Mouse (Mus musculus): ENCODE results near the gene Exoc8.

Exoc8 gene

DNA sequence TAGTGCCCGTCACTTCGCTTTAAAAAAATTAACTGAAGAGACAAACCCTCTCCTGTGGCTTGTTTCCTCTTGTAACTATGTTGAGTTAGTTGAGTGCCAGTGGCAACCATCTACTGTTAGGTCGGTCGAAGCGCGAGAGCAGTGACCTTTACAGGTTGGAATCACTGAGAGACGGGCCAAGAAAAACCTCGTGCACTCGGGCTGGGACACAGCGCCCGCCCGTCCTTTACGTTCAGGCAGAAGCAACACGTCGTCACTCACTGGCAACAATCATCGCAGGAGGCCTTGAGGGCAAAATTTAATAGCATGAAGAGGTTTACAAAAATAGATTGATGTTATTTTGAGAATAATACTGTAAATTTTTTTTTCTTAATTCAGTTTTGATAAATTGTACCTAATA, 12.4 kb upstream of the Exoc8 start:
- no peak for DNase-seq (ENCODE audit: low spot score)

DNA sequence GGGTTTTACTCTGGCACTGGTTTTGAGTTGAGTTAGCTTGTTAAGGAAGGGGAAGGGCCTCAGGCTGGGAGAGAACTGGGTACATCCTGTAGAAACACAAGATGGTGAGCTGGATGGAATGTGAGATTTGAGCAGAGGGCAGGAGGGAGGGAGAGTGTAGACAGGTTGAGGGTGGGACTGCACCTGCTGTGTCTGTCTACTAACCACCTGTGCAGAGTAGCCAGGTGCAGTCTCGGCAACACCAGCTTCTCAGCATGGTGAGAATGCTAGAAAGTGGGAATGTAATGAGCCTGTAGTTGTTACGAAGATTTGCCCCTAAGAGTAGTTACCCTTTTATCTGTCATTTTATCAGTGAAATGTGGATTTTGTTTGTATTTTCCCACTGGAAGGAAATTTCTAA, 8.0 kb upstream of the Exoc8 start:
- DNase-seq (ENCODE audit: low spot score): no peak

DNA sequence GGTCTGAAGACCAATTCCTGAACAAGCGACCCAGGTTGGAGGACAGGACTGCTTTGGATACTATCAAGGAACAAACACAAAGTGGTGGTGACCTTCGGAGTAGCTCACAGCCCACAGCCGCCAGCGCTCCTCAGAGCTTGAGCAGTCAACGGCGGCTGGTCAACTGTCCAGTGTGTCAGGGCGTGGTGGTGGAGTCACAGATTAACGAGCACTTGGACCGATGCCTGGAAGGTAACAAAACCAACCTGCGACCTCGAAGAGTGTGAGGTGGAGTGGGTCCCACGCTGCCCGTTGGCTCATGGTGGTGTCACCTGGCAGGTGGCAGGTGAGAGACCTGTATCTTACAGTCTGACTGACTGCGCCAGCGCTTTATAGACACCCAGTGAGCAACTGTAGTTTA, 5.7 kb upstream of the Exoc8 start:
- no peak for DNase-seq (ENCODE audit: low spot score)

DNA sequence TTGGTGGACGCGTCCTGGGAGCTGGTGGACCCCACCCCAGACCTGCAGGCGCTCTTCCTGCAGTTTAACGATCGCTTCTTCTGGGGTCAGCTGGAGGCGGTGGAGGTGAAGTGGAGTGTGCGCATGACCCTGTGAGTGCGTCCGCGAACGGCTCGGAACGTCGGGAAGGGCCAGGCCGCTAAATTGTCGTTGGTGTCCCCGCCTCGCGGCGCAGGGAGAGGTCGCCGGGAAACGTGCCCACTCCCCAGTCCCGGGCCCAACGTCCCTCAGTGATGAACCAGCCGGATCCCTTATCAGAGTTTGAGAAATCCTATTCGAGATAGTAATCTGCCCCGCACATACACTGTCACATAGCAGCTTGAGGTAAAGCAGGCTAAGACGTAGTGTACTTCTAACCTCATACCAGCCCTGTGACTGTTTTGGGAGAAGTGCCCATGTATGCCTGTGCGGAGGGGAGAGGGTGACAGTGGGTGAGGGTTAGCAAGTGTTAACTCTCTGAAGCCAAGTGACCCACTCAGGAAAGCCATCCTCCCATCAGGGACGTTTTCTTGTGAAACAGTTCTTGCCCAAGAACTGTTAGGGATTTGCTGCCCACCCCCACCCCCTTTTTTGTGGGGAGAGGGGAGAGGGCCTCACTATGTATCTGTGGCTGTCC, 873 bp upstream of the Exoc8 start:
- no peak for DNase-seq (ENCODE audit: low spot score)

DNA sequence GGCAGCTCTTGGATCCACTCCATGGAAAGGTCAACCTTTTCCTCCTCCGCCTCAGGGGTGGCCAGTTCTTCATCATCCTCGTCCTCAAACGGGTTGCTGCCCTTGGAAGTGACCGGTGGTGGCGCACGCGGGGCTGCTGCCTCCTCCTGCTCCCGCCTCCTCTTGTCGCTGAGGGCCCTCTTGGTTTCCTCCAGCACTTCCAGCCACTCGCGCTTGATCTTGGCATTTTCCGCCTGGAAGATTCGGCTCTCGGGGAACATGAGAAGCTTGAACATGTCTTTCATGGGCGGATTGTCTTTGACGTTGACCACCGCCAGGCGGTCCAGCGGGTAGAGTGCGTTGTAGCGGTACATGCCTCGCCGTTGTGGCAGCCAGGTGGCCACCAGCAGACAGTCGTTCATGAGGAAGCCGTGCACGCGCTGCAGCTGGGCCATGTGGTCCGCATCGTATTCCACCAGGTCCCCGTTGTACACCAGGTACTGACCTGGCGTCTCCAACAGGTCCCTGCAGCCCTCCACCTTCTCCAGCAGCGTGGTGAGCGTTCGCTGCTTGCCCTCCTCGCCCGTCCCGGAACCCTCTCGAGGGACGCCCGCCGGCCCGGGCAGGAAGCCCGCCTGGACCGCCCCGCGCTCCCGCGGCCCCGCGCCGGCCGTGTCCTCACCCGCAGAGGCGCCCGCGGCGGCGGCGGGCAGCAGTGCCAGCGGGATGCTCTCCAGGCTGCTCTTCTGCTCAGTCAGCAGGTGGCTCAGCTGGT, 696 bp downstream of the Exoc8 start:
- DNase-seq (ENCODE audit: low spot score): peak; percentile 52

DNA sequence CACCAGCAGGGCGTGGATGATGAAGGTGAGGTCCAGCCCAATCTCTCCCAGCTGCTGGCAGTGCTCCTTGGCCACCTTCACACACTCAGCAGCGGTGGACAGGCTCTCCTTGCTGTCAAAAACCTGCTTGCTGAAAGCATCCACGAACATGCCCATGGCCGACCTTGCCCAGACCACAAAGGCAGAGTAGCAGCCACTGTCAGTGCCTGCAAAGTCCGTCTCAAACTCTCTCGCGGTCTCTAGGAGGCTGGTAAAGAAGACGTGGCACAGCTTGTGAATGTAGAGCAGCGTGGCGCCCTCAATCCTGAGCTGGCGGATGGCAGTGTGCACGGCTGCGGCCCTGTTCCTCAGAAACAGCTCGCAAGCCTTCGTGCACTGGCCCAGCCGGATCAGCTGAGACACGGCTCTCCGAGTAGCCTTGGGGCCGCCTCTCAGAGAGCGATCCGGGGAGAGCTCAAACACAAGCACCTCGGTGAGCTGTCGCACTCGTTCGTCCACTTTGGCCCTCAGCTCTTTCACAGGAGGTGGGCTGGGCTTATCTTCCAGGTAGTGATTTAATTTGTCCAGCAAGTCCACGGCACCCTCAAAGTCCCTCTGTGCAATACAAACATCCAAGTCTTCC, 1.4 kb downstream of the Exoc8 start:
- DNase-seq (ENCODE audit: low spot score): no peak

DNA sequence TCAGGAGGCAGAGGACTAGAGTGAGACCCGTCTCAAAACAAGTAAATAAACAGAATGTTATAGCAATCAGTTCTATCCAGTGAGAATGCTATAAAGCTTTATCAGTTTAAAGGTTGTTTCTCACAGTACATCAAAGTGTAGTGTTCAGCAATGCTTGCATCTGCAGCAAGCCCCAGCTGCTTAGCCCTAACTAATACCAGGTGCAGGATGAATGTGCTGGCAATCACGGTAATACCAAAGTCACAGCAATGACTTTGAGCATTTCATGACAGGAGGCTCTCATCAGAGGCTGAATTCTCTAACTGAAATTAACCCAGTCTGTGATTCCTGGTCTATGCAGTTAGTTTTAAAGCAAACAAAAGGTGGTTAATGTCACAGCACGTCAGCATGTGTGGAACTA, 4.9 kb downstream of the Exoc8 start:
- no peak for DNase-seq (ENCODE audit: low spot score)

DNA sequence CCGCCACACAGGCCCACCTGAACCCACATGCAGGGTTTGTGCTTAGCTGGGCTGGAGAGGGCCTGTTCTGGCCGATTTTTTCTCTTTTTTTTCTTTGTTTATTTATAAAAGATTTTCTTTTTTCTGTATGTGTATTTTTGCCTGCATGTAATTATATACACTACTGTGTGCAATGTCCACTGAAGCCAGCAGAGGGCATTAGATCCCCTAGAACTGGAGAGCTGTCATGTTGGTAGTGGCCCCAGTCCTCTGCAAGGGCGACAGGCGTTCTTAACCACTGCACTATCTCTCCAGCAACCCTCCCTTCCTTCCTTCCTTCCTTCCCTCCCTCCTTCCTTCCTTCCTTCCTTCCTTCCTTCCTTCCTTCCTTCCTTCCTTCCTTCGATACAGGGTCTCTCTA, 9.1 kb downstream of the Exoc8 start:
- no peak for DNase-seq (ENCODE audit: low spot score)

DNA sequence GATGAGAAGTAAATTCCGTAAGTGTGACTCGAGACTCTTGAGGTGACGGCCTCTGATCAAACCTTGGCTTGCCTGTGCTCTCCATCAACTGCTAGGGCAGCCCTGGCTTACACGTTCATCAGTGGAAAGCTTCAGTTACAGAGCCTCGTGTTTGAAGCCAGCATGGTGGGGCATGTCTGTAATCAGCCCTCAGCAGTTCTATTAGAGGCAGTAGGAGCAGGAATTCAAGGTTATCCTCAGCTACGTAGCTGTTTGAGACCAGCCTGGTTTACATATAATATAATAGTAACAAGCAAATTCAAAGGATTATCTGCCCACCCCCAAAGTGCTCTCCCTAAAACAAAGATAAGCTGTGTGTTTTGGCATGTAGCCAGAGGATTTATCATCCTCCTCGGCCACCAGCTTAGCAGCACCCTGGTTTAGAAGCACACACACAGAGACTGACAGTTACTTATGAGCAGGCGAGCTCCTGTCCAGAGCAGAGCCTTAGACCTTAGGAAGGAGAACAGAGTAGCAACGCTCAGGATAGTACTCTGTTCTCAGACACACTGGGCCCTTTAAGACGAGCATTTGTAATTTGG, 18.5 kb downstream of the Exoc8 start:
- no peak for DNase-seq (ENCODE audit: low spot score)

DNA sequence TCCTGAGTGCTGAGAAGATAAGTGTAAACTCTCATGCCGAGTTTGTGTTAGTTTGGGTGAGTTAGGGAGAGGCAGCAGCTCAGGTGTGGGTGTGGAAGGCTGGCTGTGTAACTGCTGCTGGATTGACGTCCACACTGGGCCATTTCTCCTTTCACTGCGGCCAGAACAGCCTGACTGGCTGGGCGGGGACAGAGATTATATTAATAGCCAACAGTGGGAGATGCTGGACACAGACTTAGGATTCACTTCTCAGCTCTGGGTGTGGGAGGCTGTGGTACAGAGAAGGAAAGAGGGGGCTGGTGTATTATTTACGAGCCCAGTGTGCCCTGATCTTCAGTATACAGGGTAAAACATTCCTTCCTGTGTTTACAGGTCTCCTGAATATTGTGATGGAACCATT, 19.4 kb downstream of the Exoc8 start:
- DNase-seq (ENCODE audit: low spot score): no peak

DNA sequence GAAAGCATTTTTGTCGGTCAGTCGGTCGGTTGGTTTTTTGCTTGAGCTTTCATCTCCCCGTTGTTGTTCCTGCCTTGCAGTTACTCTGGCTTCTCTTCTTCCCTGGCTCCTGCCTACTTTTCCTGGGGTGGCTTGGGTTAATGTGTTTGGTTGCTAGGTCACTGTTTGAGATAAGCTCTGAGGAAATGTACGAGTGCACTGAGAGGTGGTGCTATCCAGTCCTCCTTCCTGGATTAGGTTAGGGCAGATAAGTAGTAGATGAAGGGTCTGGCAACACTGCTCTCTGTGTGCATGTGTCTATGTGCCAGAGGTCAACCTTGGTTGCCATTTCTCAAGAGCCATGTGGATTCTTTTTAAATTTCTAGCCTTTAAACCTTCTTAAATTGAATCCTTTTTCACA, 24.8 kb downstream of the Exoc8 start:
- no peak for DNase-seq (ENCODE audit: low spot score)

DNA sequence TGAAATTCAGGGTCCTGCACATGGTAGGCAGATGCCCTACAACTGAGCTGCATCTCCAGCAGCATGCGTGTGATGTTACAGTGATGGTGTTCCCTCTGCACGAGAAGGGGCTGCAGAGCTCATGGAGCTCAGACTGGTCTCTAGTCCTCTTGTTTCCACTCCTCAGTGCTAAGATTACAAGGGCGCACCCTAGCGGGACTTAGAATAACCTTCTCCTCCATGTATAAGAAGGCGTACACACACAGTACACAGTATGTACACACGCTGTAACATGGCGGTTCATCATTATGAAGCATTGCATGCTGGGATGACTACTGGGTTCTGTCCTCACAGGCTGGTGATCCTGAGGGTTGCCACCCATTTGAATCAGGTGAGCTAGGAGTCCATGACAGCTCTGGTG, 25.4 kb downstream of the Exoc8 start:
- DNase-seq (ENCODE audit: low spot score): no peak

DNA sequence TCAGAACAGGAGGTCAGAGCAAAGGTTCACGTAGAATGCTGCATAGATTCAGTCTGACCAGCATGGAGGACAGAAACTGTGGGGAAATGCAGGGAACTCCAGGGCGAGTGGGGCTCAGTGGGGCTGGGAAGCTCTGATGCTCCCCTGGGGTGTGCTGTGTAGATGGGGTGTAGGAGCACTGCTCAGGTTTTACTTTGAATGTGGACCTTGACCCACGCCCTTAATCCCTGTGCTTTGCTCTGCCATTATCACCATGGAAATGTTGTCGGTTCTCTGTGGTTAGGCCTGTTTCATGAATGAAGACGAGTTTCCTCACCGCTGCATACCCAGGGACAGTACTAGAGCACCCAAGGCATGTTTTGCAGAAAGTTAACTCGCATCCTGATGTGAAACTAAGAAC, 26.0 kb downstream of the Exoc8 start:
- DNase-seq (ENCODE audit: low spot score): no peak

DNA sequence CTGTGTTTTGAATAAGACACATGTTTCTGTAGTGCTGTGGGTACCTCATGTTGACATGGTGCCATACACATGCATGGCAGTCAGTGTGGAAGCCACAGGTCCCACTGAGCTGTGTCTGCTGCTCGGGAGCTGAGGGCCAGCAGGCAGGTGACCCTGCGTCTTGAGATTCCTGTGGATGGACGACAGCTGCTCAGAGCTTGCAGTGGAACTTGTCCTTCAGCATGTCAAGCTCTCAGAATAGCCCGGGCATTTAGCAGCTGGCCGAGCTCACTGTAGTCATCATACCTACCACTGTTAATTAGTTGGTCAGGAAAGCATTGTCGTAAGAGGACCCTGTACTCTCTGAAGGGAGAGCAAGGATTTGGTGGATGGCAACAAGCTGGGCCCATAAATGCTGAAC, 27.8 kb downstream of the Exoc8 start:
- no peak for DNase-seq (ENCODE audit: low spot score)

DNA sequence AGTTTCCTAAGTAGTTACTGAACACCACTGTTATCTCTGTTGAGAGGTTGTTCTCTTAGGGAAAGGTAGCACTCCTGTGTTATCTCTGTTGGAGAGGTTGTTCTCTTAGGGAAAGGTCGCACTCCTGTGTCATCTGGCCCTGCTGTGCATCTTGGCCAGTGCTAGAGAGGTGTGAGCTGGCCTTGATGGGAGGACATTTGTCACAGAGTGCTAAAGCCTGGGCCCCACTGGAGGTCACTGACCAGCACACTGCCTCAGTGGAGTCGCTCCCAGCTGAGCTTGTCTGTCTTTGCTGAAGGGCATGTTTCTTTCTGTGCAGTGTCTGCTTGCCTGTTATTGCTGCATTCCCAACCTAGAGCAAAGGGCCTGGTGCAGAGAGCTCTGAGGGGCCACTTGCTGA, 30.4 kb downstream of the Exoc8 start:
- DNase-seq (ENCODE audit: low spot score): no peak

DNA sequence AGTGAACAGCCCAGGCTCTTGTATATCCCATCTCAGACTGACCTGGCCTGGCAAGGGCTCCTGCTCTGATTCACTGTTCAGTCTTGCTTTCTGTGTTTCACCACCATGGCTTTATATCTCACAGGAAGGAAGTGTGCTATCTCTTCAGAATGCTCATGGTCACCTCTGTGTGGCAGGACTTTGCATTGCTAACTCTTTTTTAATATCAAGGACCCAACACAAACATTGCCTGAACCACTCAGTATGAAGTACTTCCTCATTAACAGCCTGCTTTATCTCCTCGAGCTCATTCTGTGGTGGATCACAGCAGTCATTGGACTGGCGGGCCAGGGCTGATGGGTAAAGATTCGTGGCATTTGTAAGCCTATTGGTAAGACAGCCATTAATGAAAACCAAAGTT, 30.8 kb downstream of the Exoc8 start:
- DNase-seq (ENCODE audit: low spot score): no peak

DNA sequence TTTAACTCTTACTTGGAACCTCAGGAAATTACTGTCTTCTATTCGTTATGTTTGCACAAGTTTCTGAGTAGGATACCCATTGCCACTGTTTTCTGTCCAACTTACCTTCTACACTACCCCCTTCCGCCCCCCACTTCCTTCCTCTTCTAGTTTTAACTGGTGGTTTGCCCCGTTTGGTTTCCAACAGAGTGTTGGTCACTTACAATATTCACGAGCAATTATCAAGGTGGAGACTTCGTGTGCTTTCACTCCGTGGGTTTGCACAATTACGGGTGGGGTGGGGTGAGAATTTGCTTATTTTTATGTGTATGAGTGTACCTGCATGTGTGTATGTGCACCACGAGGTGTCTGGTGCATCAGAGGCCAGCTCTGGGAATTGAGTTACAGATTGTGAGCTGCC, 33.8 kb downstream of the Exoc8 start:
- DNase-seq (ENCODE audit: low spot score): no peak

DNA sequence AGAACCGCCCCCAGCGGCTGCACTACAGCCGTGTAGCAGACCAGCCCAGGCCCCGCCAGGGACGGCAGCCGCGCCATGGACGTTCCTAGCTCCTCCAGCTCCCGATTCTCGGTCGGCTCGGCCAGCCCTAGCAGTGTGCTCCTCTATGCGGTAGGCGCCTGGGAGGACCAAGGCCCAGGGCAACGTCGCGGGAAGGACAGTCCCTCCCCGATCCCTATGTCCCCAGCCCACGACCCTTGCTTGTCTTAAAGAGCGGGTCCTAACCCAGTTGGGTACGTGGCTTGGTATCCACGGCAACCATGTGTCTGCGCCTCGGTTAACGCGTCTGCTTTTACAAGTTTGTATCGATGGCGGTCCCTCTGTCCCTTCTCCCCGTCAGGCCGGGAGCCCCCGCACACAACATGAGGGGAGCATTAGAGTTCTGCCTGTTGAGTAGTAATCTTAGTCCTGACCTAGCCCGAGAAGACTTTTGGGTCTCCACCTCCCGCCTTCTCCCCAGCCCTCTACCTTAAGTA, 34.3 kb downstream of the Exoc8 start:
- no peak for DNase-seq (ENCODE audit: low spot score)

DNA sequence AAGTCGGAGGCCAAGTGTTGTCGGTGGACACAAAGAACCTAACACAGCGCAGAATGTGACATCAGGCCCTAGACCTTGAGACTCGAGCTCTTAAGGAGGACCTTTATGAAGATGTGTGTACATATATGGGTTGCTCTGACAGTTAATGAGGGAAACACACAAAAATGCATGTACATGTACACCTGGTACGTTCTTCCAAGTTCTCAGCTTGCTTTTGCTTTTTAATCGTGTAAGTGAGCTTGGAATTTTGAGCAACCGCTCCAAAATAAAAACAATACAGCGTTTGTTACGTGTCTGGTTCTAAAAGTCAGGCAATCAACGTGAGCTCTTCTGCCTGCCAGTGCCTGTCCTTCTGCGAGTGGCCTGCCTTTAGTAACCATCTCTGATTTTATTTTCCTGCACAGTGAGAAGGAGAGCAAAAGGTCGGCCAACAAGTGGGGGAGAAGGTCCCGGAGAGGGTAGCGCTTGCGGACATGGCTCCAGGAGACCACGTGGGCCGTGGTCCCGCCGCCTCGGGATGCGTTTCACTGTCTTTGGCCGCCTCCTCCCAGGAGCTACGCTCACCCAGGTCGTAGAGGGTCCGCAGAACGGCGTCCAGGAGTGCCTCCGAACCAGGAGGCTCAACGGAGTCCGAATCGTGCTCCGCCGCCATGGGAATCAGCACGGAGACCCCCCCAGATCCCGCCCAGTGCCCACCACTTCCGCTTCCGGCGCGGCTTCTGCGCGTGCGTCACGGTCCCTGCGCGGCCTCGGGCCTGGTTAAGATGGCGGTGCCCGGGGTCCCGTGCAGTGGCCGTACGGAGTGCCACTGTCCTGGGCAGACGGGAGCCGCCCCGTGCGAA, 35.0 kb downstream of the Exoc8 start, which contains the start of the genes Gnpat and 2810004N23Rik:
Gene Gnpat (plus strand): TSS at position 713 of the 842 bp plus-strand sequence.
Gene 2810004N23Rik (minus strand): TSS at position 800 of the 842 bp plus-strand sequence.
- DNase-seq (ENCODE audit: low spot score): peak; percentile 97

DNA sequence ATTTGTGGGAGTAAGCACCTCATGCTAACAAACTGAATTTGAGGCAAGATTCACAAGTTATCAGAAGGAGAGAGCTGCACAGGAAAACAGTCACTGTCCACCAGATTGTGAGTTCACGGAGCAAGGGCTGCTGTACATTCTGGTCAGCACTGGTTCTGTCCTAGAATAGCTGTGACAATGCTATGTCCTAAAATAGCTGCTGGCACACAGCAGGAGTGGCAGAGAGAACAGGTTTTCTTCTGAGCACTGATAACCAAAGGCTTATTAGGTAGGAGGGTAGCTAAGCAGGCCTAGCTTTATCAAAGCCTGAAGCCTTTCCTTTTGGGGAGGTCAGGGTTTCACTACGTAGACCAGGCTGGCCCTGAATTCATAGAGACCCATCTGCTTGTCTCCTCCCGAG, 37.3 kb downstream of the Exoc8 start:
- DNase-seq (ENCODE audit: low spot score): no peak

DNA sequence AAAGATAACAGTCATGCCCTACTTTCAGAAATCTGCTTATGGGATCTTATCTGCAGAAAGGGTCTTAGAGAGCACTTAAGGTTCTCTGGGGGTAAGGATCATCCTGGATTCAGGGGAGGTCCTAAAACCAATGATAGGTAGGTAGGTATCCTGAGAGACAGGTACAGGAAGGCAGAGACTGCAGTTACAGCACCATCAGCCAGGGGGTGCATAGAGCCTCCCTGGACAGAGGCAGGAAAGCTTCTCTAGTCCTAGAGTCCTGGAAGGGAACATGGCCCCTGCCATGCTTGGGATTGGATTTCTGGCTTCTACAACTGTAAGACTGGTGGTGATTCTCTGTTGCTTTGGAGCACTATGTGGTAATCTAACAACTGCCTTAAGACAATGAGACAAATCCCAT, 38.0 kb downstream of the Exoc8 start:
- DNase-seq (ENCODE audit: low spot score): no peak

DNA sequence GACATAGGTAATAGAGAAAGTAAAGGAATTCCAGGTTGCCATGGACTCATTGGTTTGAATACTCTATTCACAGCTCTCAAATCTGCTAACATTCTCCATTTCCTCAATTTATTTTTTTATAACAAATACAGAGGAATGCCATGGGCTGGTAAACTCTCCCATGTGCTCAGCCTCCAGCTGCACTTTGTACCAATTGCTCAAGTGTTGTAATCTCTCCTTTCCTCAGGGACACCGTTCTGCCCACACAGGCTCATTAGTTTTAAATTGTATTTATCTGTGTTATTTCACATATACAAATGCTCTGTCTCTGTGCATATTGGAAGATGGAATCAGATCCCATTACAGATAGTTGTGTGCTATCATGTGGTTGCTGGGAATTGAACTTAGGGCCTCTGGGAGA, 44.0 kb downstream of the Exoc8 start:
- DNase-seq (ENCODE audit: low spot score): no peak
